Mouse (Mus musculus): Measurements from ENCODE around the gene Pcbp1.
A peak's percentile ranks its signal among the peaks of the same experiment; 100 is the strongest.
"Not testable (repeated sequence)": the region's sequence is repeated elsewhere in the genome, so short reads cannot be mapped to it uniquely, and the experiment has no call there.

The Pcbp1 gene

GRCm38 (mm10) chr6:86490413-86490812 is 35.7 kb downstream of the Pcbp1 start:
- DNase-seq: not testable (repeated sequence)

GRCm38 (mm10) chr6:86489945-86490344 is 36.2 kb downstream of the Pcbp1 start:
- no peak for DNase-seq

DNA sequence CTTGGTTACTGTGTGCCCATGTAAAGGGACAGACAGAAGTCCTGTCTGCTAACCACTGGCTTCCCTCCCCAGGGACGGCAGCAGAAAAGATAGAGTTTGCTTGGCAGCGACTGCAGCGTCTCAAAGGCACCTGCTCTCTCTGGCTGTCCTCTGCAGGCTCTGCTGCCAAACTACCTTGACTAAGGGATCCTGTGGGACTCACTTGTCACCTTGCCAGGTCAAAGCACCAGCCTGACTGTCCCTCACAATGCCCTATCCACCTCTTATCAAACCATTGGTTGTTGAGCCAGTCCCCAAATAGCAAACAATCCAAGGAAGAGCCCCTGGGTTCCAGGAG is 38.0 kb downstream of the Pcbp1 start:
- no peak for DNase-seq

GRCm38 (mm10) chr6:86487358-86488148 is 38.6 kb downstream of the Pcbp1 start:
- peak; percentile 90 for DNase-seq

DNA sequence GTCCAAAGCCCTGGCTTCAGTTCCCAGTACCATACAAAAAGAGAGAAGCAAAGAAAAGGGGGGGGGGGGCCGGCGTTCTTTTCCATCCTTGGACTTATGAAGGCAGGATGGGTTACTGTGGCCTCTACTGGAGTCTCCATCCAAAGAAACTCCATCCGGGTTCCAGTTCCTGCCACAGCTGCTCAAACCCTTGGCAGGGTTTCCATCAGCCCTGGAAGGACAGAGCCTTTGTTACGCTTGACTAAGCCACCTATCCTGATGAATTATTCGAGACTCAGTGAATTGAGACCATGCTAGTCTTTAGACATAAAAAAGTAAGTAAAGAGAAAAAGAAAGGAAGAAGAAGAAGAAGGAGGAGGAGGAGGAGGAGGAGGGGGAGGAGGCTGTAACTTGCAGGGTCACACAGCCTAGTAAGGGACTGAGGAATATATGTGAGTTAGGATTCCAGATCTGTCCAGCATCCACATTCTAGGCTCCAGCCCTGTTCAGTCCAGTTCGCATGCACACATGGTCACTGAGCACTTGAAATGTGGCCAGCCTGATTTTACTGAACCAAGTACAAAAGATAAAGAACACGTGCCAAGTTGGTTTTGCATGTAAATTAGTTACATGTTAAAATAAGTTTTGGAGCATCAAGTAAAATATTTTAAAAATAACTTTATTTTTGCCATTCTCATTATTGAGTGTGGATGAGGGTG is 40.0 kb downstream of the Pcbp1 start:
- DNase-seq: no peak

DNA sequence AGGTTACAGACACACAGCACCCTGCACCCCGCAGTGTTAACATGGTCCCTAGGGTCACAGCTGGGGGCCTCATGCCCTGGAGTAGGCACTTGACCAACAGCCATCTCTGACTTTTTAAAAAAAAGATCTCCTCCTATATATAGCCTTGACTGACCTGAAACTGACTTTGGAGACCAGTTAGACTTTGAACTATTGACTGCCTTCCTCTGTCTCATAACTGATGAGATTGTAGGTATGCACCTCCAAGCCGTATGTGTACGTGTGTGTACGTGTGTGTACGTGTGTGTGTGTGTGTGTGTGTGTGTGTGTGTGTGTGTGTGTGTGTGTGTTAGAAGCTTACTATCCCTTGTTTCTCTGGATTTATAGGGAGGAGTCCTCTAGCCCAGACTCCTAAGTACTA is 44.2 kb downstream of the Pcbp1 start:
- no peak for DNase-seq

DNA sequence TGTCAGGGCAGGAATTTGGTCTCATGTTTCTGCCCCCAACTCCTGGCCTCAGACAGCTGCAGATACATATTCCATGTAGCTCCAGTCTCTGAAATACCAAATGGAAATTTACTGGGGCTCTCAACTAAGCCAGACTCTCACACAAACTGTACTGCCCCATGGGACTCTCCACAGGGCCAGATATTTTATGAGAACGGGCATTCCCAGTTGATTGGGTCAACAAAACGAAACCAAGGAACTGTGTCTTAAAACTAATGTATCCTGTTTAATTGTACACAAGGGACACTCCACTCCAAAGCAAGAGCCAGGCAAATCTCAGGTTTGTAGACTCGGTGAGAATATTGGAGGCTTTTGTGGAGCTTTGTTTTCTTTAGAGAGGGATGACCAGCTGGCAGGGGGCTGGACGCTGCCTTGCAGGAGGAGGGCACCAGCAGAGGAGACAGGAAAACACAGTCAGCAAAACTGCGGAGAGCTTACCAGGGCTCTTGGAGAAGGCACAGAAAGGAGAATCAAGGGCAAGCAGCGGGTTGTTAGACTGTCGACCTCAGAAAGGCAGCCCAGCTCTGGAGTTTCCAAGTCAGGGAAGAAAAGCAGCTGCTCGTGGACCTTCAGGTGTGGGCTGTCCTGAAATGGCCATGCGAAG is 45.8 kb downstream of the Pcbp1 start:
- peak; percentile 63 for DNase-seq

- DNase-seq: no peak
Observed at GRCm38 (mm10) chr6:86479816-86480188, 46.3 kb downstream of the Pcbp1 start.

- peak; percentile 42 for DNase-seq
Observed at GRCm38 (mm10) chr6:86479311-86479710, 46.8 kb downstream of the Pcbp1 start.

- no peak for DNase-seq
Observed at GRCm38 (mm10) chr6:86476931-86477330, 49.2 kb downstream of the Pcbp1 start.

DNA sequence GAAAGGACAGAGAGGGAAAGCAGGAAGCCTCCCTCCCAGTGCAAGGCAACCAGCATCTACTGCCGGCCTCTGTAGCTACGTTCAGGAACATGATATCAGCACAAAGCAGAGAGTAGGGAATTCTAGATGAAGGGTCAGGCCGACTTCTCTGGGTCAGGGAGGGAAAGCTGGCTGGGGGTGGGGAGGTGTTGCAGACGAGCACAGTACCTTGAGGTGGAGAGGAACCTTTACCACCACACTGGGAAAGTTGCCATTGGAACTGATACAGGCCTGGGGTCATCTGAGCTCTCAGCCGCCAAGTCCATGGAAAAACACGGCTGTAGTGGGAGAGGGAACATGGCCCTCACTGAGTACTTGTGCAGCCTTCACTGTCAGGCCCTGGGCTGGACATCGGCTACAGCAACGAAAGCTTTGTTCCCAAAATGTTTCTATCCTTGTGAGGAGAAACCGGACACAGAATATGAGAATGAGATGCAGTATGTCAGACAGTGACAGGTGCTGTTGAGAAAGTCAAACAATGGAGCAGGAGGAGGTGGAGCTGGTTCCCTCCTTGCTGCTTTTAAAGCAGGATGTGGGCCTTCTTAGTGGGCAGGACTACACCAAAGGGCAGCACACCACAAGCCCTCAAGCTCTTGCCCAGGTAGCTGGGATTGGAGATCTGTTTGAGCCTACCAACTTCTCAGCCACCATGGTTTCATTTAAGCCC is 50.5 kb downstream of the Pcbp1 start:
- DNase-seq: no peak

DNA sequence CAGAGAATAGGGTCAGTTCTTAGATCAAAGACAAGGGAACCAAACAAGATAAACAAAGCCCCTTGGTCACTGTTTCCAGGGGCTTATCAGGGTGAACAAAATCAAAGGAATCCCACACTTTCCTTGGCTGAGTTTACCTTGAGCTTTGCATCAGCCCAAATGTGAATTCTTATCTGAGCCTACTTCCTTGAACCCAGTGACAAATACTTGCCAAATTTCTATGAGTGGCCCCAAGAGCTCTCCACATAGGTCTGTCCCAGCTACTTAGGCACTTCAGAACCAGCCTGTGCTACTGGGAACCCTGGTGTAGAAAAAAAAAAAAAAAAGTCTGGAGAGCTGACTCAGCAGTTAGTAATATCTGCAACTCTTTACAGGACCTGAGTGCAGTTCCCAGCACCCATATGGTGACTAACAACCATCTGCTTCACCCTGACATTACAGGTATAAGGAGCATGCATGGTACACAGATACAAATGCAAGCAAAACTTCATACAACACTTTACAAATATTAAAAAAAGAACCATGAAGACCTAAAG is 51.4 kb downstream of the Pcbp1 start:
- no peak for DNase-seq
